Mouse (Mus musculus) testis, adult 10 weeks (tissue): ENCODE data around the gene Naip6. TPM values are rescaled to one million over a fixed set of nuclear protein-coding genes. Genes with fewer than 3 reads are reported as not detected.

Experiments used
- polyA plus RNA-seq: library from polyadenylated mRNA; stranded (reverse); fragments of 350-450 nt; fragmentation: Illumina TruSeq; extraction: RNeasy Lipid Tissue Mini Kit (QIAGEN cat#74804); gene quantifications from one replicate; pipeline ENCODE4 v1.2.3, GENCODE M21; 2014; ENCODE audit warnings: low read depth, low replicate concordance

Naip6 gene
- 0.32 TPM for polyA plus RNA-seq

DNA sequence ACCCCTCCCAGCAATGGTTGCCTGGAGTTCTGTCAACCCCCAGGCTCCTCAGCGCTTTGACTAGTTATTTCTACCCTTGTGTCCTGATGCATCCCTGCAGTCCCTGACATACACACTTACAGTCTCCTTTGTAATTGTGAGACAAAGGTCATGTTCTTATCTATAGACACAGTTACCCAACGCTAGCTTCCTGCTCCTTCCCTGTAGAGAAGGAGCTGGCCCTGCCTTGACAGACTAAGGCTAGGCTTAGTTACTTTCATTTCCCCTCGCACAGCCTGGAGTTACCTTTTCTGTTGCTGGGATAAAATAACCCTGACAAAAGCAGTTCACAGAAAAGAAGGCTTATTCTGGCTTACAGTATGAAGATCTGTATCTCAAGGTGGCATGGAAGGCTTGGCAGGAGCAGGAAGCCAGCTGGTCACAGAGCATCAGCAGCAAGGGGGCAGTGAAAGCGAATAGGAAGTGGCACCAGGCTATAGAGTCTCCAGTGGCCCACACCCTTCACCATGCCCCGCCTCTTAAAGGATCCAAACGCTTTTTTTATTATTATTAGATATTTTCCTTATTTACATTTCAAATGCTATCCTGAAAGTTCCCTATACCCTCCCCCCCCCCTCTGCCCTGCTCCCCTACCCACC is at the start of gene Naip6:
Gene Naip6, minus strand, starts transcription at position 419 of the 638 bp plus-strand sequence.

GRCm38 (mm10) chr13:100246223-100246622 is 71.3 kb downstream of the Naip6 start, which contains the start of gene Naip5:
TSS of gene Naip5 (minus strand) at chr13:100246323.

Other genes starting within 250 kb of the Naip6 start
- 18.2 TPM for gene Bdp1, start 213.6 kb downstream of the Naip6 start, polyA plus RNA-seq
- 3,181 TPM for gene Serf1, start 209.7 kb downstream of the Naip6 start, polyA plus RNA-seq
- 49.1 TPM for gene Smn1, start 192.8 kb downstream of the Naip6 start, polyA plus RNA-seq
- 0.41 TPM for gene Naip2, start 115.6 kb downstream of the Naip6 start, polyA plus RNA-seq
- gene Naip5, start 71.4 kb downstream of the Naip6 start, polyA plus RNA-seq = 0.57 TPM
- 0.17 TPM for gene Naip1, start 135.2 kb upstream of the Naip6 start, polyA plus RNA-seq
- gene Gtf2h2, start 174.9 kb upstream of the Naip6 start, polyA plus RNA-seq = 70.5 TPM
- gene Ocln, start 235.0 kb upstream of the Naip6 start, polyA plus RNA-seq = 7.9 TPM